Mouse (Mus musculus) ES-Bruce4 (cell line): ENCODE results near the gene Tmem121.

Experiments
- EP300 ChIP-seq: IDR thresholded peaks from 2 replicates; pipeline ENCODE4 v1.6.1; 2011; ENCODE audit warnings: low read depth, low read length; ENCODE audit not compliant: insufficient read depth
- POLR2A ChIP-seq: IDR thresholded peaks from one replicate; pipeline ENCODE4 v1.8.1; 2011; ENCODE audit warnings: low read length; ENCODE audit not compliant: insufficient read depth

- no peak for TF ChIP-seq EP300
- no peak for TF ChIP-seq POLR2A
Observed at GRCm38 (mm10) chr12:113141531-113141973, 44.2 kb upstream of the Tmem121 start.
